Mouse (Mus musculus): ENCODE results near the gene Zfp174.

DNA sequence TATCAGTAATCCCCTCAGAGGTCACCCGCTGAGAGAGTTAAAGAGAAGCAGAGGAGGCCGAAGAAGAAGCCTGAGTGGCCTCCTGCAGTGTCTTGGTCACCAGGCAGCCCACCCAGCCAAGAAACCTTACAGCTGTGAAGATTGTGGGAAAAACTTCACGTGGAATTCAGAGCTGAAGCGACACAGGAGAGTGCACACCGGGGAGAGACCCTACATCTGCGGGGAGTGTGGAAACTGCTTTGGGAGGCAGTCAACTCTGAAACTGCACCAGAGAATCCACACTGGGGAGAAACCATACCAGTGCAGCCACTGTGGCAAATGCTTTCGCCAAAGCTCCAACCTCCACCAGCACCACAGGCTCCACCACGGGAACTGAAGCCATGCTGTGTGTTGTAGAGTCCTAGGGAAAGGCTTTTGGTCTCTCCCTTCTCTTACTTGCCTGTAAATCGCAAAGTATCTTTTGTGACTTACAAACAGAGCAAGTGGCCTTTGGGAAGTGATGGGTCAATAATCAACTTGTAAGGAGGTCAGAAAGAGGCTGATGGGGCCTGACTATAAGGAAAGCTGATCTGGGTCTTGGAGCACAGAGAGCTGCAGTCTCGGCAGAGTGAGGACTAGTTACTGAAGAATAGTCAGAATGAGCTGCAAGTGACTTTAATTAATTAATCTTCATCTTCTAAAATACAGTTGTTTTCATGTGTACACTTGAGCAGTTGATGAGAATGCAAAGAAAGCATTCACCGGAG is 7.5 kb downstream of the Zfp174 start:
- TF ChIP-seq CHD2 (IDR thresholded peaks at IDR 0.05; ENCODE audit: low read length): no peak
- no peak for TF ChIP-seq IRF4 (IDR thresholded peaks at IDR 0.05; ENCODE audit: low read depth, low read length)
- no peak for TF ChIP-seq CTCF (conservative IDR thresholded peaks at IDR 0.05 in 1 of 2, IDR thresholded peaks at IDR 0.05 in 1 of 2; ENCODE audit: low read depth in 2 of 2, low read length in 2 of 2)
- TF ChIP-seq EP300 (IDR thresholded peaks at IDR 0.05; ENCODE audit: low read length): no peak
- no peak for TF ChIP-seq BHLHE40 (IDR thresholded peaks at IDR 0.05; ENCODE audit: low read depth, low read length)
- TF ChIP-seq CHD1 (IDR thresholded peaks at IDR 0.05; ENCODE audit: low read depth, low read length): no peak
- no peak for TF ChIP-seq RAD21 (IDR thresholded peaks at IDR 0.05; ENCODE audit: low read depth, low read length)
- no peak for TF ChIP-seq ELF1 (IDR thresholded peaks at IDR 0.05; ENCODE audit: low read depth, low read length)
- TF ChIP-seq JUND (conservative IDR thresholded peaks at IDR 0.05; ENCODE audit: low read depth, low read length): no peak
- no peak for TF ChIP-seq E2F4 (IDR thresholded peaks at IDR 0.05; ENCODE audit: insufficient replicate concordance, low read depth, low read length)
- TF ChIP-seq MXI1 (IDR thresholded peaks at IDR 0.05; ENCODE audit: low read depth, low read length): no peak
- TF ChIP-seq ZC3H11A (IDR thresholded peaks at IDR 0.05; ENCODE audit: low read depth, low read length): no peak
